Mouse (Mus musculus) liver, postnatal 0 days (tissue): ENCODE results near the gene Napepld. TPM values are rescaled to one million over a fixed set of nuclear protein-coding genes. Genes with fewer than 3 reads are reported as not detected.
A peak's percentile ranks its signal among the peaks of the same experiment; 100 is the strongest.

Experiments used
- ATAC-seq: fragments of 200-750 bp; cut with Nextera tagmentation; 2 replicates; pipeline ENCODE4 v1.8.0; 2017; ENCODE audit warnings: mild to moderate bottlenecking, moderate library complexity
- DNase-seq: peaks from one replicate; pipeline ENCODE4 v3.0.0-alpha.2; 2016
- H3K27ac ChIP-seq: fragments of 300-500 bp; sonication (generic); 2 replicates; pipeline ENCODE4 v1.5.1; 2014; ENCODE audit warnings: antibody characterized with exemption, moderate library complexity, mild to moderate bottlenecking, low read depth
- H3K27me3 ChIP-seq: fragments of 300-500 bp; sonication (generic); 2 replicates; pipeline ENCODE4 v1.6.1; 2014; ENCODE audit warnings: low read length, control low read depth, mixed read lengths; ENCODE audit not compliant: insufficient read depth
- H3K36me3 ChIP-seq: fragments of 300-500 bp; sonication (generic); replicated peaks from 2 replicates; pipeline ENCODE4 v1.6.1; 2014; ENCODE audit warnings: mild to moderate bottlenecking, control low read depth, low read length, moderate library complexity, mixed read lengths; ENCODE audit not compliant: insufficient read depth
- H3K4me1 ChIP-seq: fragments of 300-500 bp; sonication (generic); 2 replicates; pipeline ENCODE4 v1.6.1; 2014; ENCODE audit warnings: antibody characterized with exemption, mild to moderate bottlenecking, control low read depth; ENCODE audit not compliant: insufficient read depth
- H3K4me2 ChIP-seq: fragments of 300-500 bp; sonication (generic); 2 replicates; pipeline ENCODE4 v1.6.1; 2014; ENCODE audit warnings: low read depth, mild to moderate bottlenecking, low read length, moderate library complexity, mixed read lengths
- H3K4me3 ChIP-seq: fragments of 300-500 bp; sonication (generic); 2 replicates; pipeline ENCODE4 v1.5.1; 2014; ENCODE audit warnings: low read depth, low read length
- H3K9ac ChIP-seq: fragments of 300-500 bp; sonication (generic); replicated peaks from 2 replicates; pipeline ENCODE4 v1.6.1; 2014; ENCODE audit warnings: mild to moderate bottlenecking, moderate library complexity
- H3K9me3 ChIP-seq: fragments of 300-500 bp; sonication (generic); 2 replicates; pipeline ENCODE4 v1.6.1; 2016; ENCODE audit warnings: mild to moderate bottlenecking, control low read depth, low read length, mixed read lengths
- CTCF ChIP-seq: sonication (generic); IDR thresholded peaks from 2 replicates; pipeline ENCODE4 v1.5.1; 2016; ENCODE audit warnings: antibody characterized with exemption, low read depth
- EP300 ChIP-seq: IDR thresholded peaks from 2 replicates; pipeline ENCODE4 v1.6.1; 2016; ENCODE audit warnings: antibody characterized with exemption, low read depth, mild to moderate bottlenecking
- WGBS: fragments of 180-500 bp; shearing (Covaris S2); extraction: QIAGEN DNeasy Blood & Tissue Kit; methylation state at CpG from one replicate; pipeline ENCODE4 v1.1.7; 2014; ENCODE audit not compliant: insufficient replicate concordance; 5-methylcytosine and 5-hydroxymethylcytosine counted together
- polyA plus RNA-seq: library from polyadenylated mRNA; unstranded; fragments of >200 nt; fragmentation: Nextera tagmentation; extraction: Ambion mirVana; gene quantifications from 2 replicates; pipeline ENCODE4 v1.2.1, GENCODE M21; 2015

Gene Napepld
- polyA plus RNA-seq, 1 experiment from 2014 or later = 0.53 TPM

GRCm38 (mm10) chr5:21667191-21668137, 33.7 kb downstream of the Napepld start:
- no peak for ATAC-seq
- 70% methylated on average over 8 of the region's 8 CpGs for WGBS
- Histone ChIP-seq H3K27me3 (no peaks in the 10 kb centered on the region), H3K9ac (no peak overlapping the region), H3K4me1 (no peaks in the 10 kb centered on the region; the same call in 1 of the 2 replicates), H3K4me2 (no peak overlapping the region), H3K36me3 (0 out of 2 replicates have a peak, but pooled peaks cover 3% of the 10 kb centered on the region), H3K4me3 (no peak overlapping the region), H3K9me3 (no peaks in the 10 kb centered on the region), H3K27ac (no peak overlapping the region)
- no peak for DNase-seq
- no peak for TF ChIP-seq EP300
- no peak for TF ChIP-seq CTCF

GRCm38 (mm10) chr5:21663081-21663480, 38.1 kb downstream of the Napepld start:
- WGBS = 91% methylated on average over 11 of the region's 11 CpGs
- Histone ChIP-seq H3K27ac (no peak overlapping the region), H3K27me3 (no peaks in the 10 kb centered on the region), H3K36me3 (peaks cover 8% of the 10 kb centered on the region; the same call in 1 of the 2 replicates), H3K9ac (no peak overlapping the region), H3K4me2 (no peak overlapping the region), H3K9me3 (no peaks in the 10 kb centered on the region), H3K4me3 (no peak overlapping the region), H3K4me1 (no peaks in the 10 kb centered on the region)
- ATAC-seq (no peak), DNase-seq (no peak)
- TF ChIP-seq EP300 (no peak), CTCF (no peak)

- no peak overlapping the region for H3K4me2 ChIP-seq
- peaks cover 10% of the 10 kb centered on the region; the same call in 1 of the 2 replicates for H3K36me3 ChIP-seq
- no peak for DNase-seq
- no peak overlapping the region for H3K27ac ChIP-seq
- no peak for ATAC-seq
- 84% methylated on average over 6 of the region's 6 CpGs for WGBS
- TF ChIP-seq CTCF = no peak
- H3K4me1 ChIP-seq = no peaks in the 10 kb centered on the region
- H3K4me3 ChIP-seq = no peak overlapping the region
- no peaks in the 10 kb centered on the region for H3K27me3 ChIP-seq
- no peaks in the 10 kb centered on the region for H3K9me3 ChIP-seq
- no peak overlapping the region for H3K9ac ChIP-seq
Observed at GRCm38 (mm10) chr5:21660850-21661249, 40.3 kb downstream of the Napepld start.

DNA sequence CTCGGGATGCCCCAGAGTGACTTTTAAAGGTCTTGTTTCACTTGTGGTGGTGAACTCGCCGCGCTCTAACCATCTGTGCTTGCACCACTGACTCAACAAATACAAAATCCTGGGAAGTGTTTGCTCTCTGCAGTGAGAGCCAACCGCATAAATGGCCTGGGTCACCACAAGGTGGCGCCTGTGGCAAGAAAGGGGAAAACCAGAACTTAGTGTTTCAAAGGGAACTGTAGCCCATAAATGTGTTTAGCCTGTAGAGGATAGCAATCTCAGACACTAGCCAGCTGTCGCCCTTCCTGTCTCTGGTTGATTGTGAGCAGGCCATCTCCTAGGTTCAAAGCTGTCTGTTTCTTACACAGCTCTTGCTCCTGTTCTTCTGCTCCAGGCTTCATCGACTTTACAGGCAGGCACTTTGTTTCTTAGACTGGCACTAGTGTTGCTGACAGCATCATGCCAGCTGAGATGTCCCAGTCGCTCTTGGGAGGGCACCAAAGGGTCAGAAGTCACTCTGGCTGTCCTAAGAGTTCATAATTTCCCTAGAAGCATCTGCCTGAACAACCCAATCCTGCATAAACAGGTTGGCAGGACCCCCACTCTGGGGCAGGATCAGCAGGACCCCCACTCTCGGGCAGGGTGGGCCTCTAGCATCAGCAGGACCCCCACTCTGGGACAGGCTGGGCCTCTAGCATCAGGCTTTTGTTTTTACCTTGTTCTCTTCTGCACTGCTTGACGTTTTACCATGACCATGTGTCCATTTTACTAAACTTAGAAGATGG, 42.4 kb downstream of the Napepld start:
- ATAC-seq = peak; percentile 75
- Histone ChIP-seq H3K9ac (no peak overlapping the region), H3K4me2 (no peak overlapping the region), H3K36me3 (peaks cover 10% of the 10 kb centered on the region; the same call in 1 of the 2 replicates), H3K9me3 (no peaks in the 10 kb centered on the region), H3K4me1 (no peaks in the 10 kb centered on the region), H3K27me3 (no peaks in the 10 kb centered on the region), H3K4me3 (no peak overlapping the region), H3K27ac (no peak overlapping the region)
- TF ChIP-seq CTCF (peak; percentile 86), EP300 (no peak)
- 47% methylated on average over 11 of the region's 11 CpGs for WGBS
- DNase-seq = peak; percentile 80

DNA sequence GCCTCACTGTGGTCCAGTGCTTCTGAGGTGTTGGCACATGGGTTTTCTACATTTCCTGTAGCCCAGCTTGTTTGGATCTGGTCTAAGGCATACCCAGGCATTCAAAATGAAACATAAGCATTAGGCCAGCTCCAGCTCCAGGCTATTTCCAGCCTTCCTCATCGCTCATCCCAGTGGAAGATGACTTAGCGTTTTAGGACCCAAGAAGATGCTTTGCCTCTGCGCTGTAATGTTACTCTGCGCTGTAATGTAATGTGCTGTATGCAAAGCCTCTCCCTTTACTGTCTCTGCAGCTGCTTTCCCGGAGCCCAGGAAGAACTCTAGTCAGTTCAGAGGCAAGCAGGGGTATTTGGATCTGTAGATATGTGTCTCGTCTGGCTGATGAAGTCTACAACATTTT, 43.2 kb downstream of the Napepld start:
- WGBS = 85% methylated on average over 6 of the region's 6 CpGs
- peaks cover 13% of the 10 kb centered on the region for H3K36me3 ChIP-seq

DNA sequence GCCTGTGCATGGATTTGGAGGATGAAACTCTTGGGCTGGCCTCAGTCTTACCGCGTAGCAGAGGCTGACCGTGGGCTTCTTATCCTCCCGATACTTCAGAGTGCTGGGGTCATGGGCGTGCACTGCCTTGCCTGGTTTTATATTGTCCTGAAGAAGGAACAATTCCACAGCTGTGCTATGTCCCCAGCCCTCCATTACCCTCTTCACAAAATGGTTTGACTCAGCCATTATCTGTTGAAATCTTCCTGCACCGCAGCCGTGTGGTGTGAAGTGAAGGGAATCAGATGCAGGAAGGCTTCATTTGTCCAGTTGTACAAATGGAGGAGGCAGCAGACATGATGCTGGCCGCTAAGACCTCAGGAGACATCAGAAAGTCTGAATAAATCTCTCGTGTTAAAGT, 44.3 kb downstream of the Napepld start:
- Histone ChIP-seq H3K4me2 (no peak overlapping the region), H3K9ac (no peak overlapping the region), H3K36me3 (peaks cover 22% of the 10 kb centered on the region), H3K27me3 (no peaks in the 10 kb centered on the region), H3K4me1 (no peaks in the 10 kb centered on the region), H3K4me3 (no peak overlapping the region), H3K9me3 (no peaks in the 10 kb centered on the region), H3K27ac (no peak overlapping the region)
- ATAC-seq (no peak), DNase-seq (no peak)
- no peak for TF ChIP-seq CTCF
- no peak for TF ChIP-seq EP300
- 89% methylated on average over 9 of the region's 9 CpGs for WGBS

More for the DNA sequence above, 43.2 kb downstream of the Napepld start:
- TF ChIP-seq CTCF = no peak
- no peak for TF ChIP-seq EP300
- H3K4me1 ChIP-seq = no peaks in the 10 kb centered on the region
- H3K4me2 ChIP-seq = no peak overlapping the region
- H3K27me3 ChIP-seq = no peaks in the 10 kb centered on the region
- H3K4me3 ChIP-seq = no peak overlapping the region
- DNase-seq (no peak), ATAC-seq (no peak)
- no peak overlapping the region for H3K27ac ChIP-seq
- H3K9me3 ChIP-seq = no peaks in the 10 kb centered on the region
- H3K9ac ChIP-seq = no peak overlapping the region
